Mouse (Mus musculus) midbrain, embryonic 14.5 days (tissue): ENCODE data around the gene Fiz1. TPM values are rescaled to one million over a fixed set of nuclear protein-coding genes. Genes with fewer than 3 reads are reported as not detected.

Source experiments
- ATAC-seq: fragments of 200-750 bp; cut with Nextera tagmentation; 2 replicates; pipeline ENCODE4 v1.8.0; 2017; ENCODE audit warnings: moderate number of reproducible peaks, moderate library complexity; ENCODE audit not compliant: low FRiP score, low TSS enrichment
- DNase-seq: peaks from one replicate; pipeline ENCODE4 v3.0.0-alpha.2; 2015
- H3K27ac ChIP-seq: fragments of 300-500 bp; sonication (generic); replicated peaks from 2 replicates; pipeline ENCODE4 v1.5.1; 2014; ENCODE audit warnings: mild to moderate bottlenecking, low read depth, low read length, moderate library complexity
- H3K27me3 ChIP-seq: fragments of 300-500 bp; sonication (generic); 2 replicates; pipeline ENCODE4 v1.6.1; 2014; ENCODE audit warnings: low read length, control low read depth, mixed read lengths; ENCODE audit not compliant: control insufficient read depth, insufficient read depth
- H3K36me3 ChIP-seq: fragments of 300-500 bp; sonication (generic); 2 replicates; pipeline ENCODE4 v1.6.1; 2014; ENCODE audit warnings: low read length, control low read depth; ENCODE audit not compliant: control insufficient read depth, insufficient read depth
- H3K4me1 ChIP-seq: fragments of 300-500 bp; sonication (generic); 2 replicates; pipeline ENCODE4 v1.6.1; 2014; ENCODE audit warnings: mild to moderate bottlenecking, antibody characterized with exemption, low read length, control low read depth; ENCODE audit not compliant: control insufficient read depth, insufficient read depth
- H3K4me2 ChIP-seq: fragments of 300-500 bp; sonication (generic); 2 replicates; pipeline ENCODE4 v1.6.1; 2014; ENCODE audit warnings: mild to moderate bottlenecking, low read length, moderate library complexity
- H3K4me3 ChIP-seq: fragments of 300-500 bp; sonication (generic); replicated peaks from 2 replicates; pipeline ENCODE4 v1.5.1; 2014; ENCODE audit warnings: low read depth, low read length
- H3K9ac ChIP-seq: fragments of 300-500 bp; sonication (generic); replicated peaks from 2 replicates; pipeline ENCODE4 v1.6.1; 2014; ENCODE audit warnings: mild to moderate bottlenecking, low read length, moderate library complexity
- H3K9me3 ChIP-seq: fragments of 300-500 bp; sonication (generic); 2 replicates; pipeline ENCODE4 v1.6.1; 2016; ENCODE audit warnings: low read length, control low read depth, mixed read lengths; ENCODE audit not compliant: control insufficient read depth
- WGBS: fragments of 180-500 bp; shearing (Covaris S2); extraction: QIAGEN DNeasy Blood & Tissue Kit; methylation state at CpG from one replicate; pipeline ENCODE4 v1.1.7; 2014; 5-methylcytosine and 5-hydroxymethylcytosine counted together
- polyA plus RNA-seq: library from polyadenylated mRNA; unstranded; fragments of >200 nt; fragmentation: Nextera tagmentation; extraction: Ambion mirVana; gene quantifications from 2 replicates; pipeline ENCODE4 v1.2.1, GENCODE M21; 2014

The Fiz1 gene
- polyA plus RNA-seq, 1 experiment from 2014 or later: 38.0 TPM

DNA sequence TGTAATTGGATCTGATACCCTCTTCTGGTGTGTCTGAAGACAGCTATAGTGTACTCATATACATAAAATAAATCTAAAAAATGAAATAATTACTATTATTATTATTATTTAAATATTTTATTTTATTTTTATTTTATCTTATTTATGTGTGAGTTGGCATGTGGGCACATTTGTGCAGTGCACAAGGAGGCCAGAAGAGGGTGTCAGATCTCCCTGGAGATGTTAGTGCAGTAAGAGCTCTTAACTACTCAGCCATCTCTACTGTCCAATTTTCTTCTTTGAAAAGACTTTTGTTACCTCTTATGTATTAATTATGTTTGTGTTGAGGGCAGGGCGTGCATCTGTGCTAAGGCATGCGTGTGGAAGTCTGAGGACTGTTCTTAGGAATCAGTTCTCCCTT is 14.6 kb downstream of the Fiz1 start:
- 82% methylated on average over 2 of the region's 2 CpGs for WGBS

DNA sequence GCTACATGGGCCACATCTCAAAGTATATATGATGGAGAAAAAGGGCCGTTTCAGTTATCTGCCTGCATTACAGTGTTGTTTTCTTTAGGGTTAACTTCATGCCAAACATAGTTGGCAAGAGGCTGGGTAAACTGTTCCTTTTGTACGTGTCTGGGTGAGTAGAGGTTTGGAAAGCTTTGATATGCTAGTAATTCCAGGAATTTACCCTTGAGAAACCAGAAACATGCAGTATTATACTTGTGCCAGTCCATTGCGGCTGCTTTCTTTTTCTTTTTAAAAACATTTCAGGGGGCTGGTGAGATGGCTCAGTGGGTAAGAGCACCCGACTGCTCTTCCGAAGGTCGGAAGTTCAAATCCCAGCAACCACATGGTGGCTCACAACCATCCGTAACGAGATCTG is 17.6 kb downstream of the Fiz1 start:
- WGBS: 67% methylated on average over 7 of the region's 8 CpGs
- ATAC-seq (no peak), DNase-seq (no peak)
- peak overlapping the region; percentile 81 for H3K4me3 ChIP-seq
- peak overlapping the region; percentile 94 for H3K4me2 ChIP-seq
- H3K9ac ChIP-seq: peak overlapping the region; percentile 94
- no peaks in the 10 kb centered on the region for H3K27me3 ChIP-seq
- H3K36me3 ChIP-seq: peaks cover 25% of the 10 kb centered on the region
- no peaks in the 10 kb centered on the region for H3K9me3 ChIP-seq
- H3K27ac ChIP-seq: peak overlapping the region; percentile 89; the same call in 1 of the 2 replicates
- H3K4me1 ChIP-seq: peaks cover 22% of the 10 kb centered on the region

More for the DNA sequence above, 14.6 kb downstream of the Fiz1 start:
- Histone ChIP-seq H3K9ac (no peak overlapping the region), H3K4me3 (no peak overlapping the region), H3K4me2 (no peak overlapping the region), H3K4me1 (peaks cover 5% of the 10 kb centered on the region), H3K27ac (no peak overlapping the region), H3K9me3 (no peaks in the 10 kb centered on the region), H3K27me3 (no peaks in the 10 kb centered on the region), H3K36me3 (no peaks in the 10 kb centered on the region)
- no peak for DNase-seq
- no peak for ATAC-seq

DNA sequence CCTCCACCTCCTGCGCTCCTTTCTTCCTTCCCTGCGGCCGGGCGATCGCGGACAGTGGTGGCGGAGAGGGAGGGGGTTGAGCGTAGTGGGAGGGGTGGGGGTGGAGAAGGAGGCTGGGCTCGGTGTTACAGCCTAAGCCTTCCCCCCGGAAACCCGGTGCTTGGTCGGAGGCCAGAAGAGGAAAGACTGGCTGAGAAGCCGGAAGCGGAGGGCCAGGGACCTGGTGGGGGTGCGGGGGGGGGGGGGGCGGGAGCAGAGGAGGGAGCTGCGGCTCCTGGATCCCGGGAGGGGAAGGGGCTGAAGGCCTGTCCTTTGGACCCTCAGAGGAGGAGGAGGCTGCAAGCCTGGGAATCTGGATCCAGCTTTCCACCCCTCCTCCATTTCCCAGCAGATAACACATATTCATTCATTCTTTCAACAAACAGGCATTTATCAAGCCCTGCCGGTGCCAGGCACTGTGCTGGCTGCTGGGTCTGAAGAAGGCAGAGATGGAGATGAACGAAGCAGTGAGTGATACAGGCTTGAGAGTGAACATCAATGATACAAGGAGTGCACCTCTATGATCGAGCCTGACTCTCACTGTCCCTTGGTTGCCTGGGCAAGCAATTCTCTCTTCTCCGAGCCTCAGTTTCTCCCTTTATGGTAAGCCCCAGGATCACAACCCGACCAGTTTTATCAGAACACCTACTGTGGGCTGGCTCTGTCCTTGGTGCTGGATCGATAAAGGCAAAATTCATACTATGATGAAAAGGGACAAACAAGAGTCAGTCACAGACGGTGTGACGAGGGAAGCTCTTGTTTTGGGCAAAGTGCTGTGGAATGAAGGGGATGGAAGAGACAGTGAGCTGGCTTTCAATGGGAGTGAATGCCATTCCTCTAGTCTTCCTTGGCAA is 18.2 kb downstream of the Fiz1 start, which contains the start of gene Zfp579:
Gene Zfp579 (minus strand): TSS at position 156 of the 893 bp plus-strand sequence.
- H3K27me3 ChIP-seq: no peaks in the 10 kb centered on the region
- peak within 1 kb of the TSS; percentile 81 for H3K4me3 ChIP-seq
- peak; percentile 91 for ATAC-seq
- H3K9me3 ChIP-seq: no peaks in the 10 kb centered on the region
- H3K27ac ChIP-seq: peak within 1 kb of the TSS; percentile 89
- peak within 1 kb of the TSS; percentile 94 for H3K9ac ChIP-seq
- DNase-seq: peak; percentile 95
- 2% methylated on average over 23 of the region's 26 CpGs for WGBS
- peaks cover 31% of the 10 kb centered on the region for H3K36me3 ChIP-seq
- H3K4me1 ChIP-seq: peaks cover 22% of the 10 kb centered on the region
- peak within 1 kb of the TSS; percentile 94 for H3K4me2 ChIP-seq

DNA sequence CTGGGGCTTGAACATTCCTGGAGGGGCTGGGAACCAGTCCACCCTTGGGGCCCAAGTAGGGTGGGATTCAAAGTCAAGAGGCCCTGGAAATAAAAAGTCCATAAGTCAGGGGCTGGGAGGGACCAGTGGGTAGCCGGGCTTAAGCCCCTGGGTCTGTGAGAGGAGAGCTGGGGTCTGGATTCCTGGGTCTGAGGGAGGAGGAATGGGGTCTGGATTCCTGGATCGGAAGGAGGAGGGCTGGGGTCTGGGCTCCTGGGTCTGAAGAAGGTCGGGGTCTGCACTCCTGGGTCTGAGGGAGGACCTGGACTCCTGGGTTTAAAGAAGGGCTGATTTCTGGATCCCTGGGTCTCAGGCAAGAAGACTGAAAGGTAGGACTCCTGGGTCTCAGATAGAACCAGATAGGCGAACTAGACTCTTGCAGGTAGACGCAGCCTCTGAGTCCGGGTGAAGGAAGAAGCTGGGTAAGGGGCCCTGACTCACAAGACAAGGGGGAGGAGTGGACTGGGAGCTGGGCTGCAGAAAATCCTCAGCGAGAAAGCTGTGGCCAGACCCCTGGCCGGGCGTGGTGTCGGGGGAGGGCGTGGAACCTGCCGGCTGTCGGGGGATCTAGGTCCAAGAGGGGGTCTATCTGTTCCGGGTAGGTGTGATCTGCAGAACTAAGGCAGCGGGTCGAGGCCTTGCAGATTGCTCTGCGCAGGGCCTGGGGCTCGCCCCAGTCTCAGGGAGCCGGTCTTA is 19.1 kb downstream of the Fiz1 start:
- 3% methylated on average over 19 of the region's 19 CpGs for WGBS
- Histone ChIP-seq H3K36me3 (peaks cover 33% of the 10 kb centered on the region), H3K27me3 (no peaks in the 10 kb centered on the region), H3K9me3 (no peaks in the 10 kb centered on the region), H3K4me1 (peaks cover 22% of the 10 kb centered on the region), H3K4me2 (peak overlapping the region; percentile 94), H3K4me3 (peak overlapping the region; percentile 81), H3K9ac (peak overlapping the region; percentile 94), H3K27ac (peak overlapping the region; percentile 89)
- DNase-seq (no peak), ATAC-seq (no peak)

DNA sequence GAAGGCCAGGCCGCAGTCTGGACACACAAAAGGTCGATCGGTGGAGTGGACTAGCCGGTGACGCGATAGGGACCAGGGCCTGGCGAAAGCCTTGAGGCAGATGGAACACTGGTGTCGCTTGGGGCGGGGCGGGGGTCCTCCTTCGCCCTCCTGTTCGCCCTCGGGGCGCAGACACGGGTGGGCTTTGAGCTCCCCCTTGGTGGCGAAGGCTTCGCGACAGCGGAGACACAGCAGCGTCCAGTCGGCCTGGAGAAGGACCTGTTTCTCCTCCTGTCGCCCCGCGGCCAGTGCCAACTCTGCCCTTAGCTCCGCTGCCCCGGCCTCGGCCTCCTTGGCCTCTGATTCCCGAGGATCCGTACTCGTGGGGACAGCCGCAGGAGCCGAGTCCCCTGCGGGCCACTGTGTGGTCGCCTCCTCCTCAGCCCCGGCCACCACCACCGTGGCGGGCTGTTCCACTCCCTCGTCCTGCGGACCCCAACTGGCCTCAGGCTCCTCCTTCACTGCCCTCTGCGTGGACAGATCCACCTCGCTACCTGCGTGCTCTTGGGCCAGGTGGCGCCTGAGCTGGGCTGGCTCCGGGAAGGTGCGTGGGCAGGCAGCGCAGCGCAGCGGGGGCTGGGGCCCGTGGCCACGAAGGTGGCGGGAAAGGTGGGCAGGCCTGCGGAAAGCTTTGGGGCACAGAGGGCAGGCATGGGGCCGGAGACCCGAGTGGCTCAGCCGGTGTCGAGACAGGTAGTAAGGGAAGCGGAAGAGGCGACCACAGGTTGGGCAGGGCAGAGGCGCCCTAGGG is 20.3 kb downstream of the Fiz1 start:
- H3K4me2 ChIP-seq: peak overlapping the region; percentile 94
- 51% methylated on average over 59 of the region's 59 CpGs for WGBS
- DNase-seq: no peak
- H3K9me3 ChIP-seq: no peaks in the 10 kb centered on the region
- H3K4me3 ChIP-seq: peak overlapping the region; percentile 81
- H3K36me3 ChIP-seq: peaks cover 33% of the 10 kb centered on the region
- H3K27ac ChIP-seq: no peak overlapping the region
- ATAC-seq: no peak
- H3K27me3 ChIP-seq: no peaks in the 10 kb centered on the region
- peaks cover 22% of the 10 kb centered on the region for H3K4me1 ChIP-seq
- peak overlapping the region; percentile 37; the same call in 1 of the 2 replicates for H3K9ac ChIP-seq

DNA sequence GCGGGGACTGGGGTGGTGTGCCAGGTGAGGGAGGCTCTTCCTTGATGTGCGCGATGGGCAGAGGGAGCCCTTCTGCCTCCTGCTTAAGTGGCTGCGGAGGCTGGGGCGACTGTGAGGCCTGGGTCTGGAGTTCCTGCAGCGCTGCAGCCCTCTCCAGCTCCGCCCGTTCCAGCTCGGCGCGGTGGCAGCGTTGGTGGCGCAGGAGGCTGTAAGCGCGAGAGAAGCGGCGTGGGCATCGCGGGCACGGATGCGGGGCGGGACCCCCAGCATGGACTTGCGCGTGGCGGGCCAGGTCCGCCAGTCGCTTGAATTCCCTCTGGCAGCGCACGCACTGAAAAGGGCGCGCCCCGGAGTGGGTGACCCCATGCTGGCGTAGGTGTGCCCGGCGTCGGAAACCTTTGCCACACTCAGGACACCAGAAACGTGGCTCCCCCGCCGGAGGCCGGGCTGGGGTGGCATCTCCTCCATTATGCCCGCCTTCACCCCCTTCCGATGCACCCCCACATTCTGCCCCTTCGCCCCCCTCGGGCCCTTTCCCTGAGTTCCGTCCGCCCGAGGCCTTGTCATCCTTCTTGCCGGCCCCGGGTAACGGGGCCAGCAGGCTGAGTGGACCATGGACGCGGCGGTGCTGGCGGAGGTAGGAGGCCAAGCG is 21.0 kb downstream of the Fiz1 start:
- ATAC-seq (no peak), DNase-seq (no peak)
- Histone ChIP-seq H3K4me2 (peak overlapping the region; percentile 94), H3K9ac (peak overlapping the region; percentile 37; the same call in 1 of the 2 replicates), H3K4me1 (peaks cover 22% of the 10 kb centered on the region), H3K4me3 (peak overlapping the region; percentile 17), H3K27ac (no peak overlapping the region), H3K9me3 (no peaks in the 10 kb centered on the region), H3K36me3 (peaks cover 33% of the 10 kb centered on the region), H3K27me3 (no peaks in the 10 kb centered on the region)
- WGBS: 43% methylated on average over 54 of the region's 55 CpGs

DNA sequence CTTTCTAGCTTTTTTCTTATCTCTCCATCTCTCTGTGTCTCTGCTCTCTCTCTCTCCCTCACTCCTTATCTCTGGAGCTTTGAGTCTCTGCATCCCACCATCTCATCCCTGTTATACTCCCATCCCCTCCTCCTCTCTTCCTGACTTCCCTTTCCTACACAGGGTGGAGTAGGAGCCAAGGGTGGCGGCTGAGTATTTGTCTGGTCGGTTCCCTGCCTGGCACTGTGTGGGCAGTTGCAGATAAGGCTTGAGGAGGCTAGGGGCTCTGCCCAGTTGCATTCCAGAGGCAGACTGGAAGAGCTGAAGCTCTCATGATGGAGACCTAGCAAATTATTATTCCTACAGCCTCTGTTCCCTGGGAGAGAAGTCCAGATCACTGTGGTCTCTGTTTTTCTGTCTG is 26.2 kb downstream of the Fiz1 start:
- Histone ChIP-seq H3K9me3 (no peaks in the 10 kb centered on the region), H3K4me2 (no peak overlapping the region), H3K4me3 (no peak overlapping the region), H3K36me3 (peaks cover 22% of the 10 kb centered on the region), H3K27me3 (no peaks in the 10 kb centered on the region), H3K4me1 (0 out of 2 replicates have a peak, but pooled peaks cover 1% of the 10 kb centered on the region), H3K9ac (no peak overlapping the region), H3K27ac (no peak overlapping the region)
- ATAC-seq (no peak), DNase-seq (no peak)
- 81% methylated on average over 2 of the region's 2 CpGs for WGBS

DNA sequence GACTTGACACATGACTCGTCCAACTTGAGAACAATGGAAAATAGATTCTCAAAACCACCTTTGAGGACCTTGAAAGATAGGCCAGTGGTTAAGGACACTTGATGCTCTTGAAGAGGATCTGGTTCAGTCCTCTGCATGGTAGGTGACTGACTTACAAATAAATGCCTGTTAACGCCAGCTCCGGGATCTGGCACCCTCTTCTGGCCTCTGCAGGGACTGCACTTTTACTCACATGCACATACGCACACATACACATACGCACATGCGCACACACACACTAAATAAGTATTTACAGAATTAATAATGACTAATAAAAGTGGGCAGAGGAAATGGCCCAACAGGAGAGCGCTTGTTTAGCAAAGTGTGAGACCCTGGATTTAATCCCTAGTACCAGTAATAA is 37.7 kb downstream of the Fiz1 start:
- Histone ChIP-seq H3K27me3 (no peaks in the 10 kb centered on the region), H3K4me2 (no peak overlapping the region), H3K27ac (no peak overlapping the region), H3K4me1 (no peaks in the 10 kb centered on the region), H3K36me3 (no peaks in the 10 kb centered on the region), H3K9me3 (no peaks in the 10 kb centered on the region), H3K9ac (no peak overlapping the region), H3K4me3 (no peak overlapping the region)
- ATAC-seq (no peak), DNase-seq (no peak)
- 93% methylated on average over 7 of the region's 7 CpGs for whole genome bisulfite sequencing
